Mouse (Mus musculus) ovary, postnatal 14 days (tissue): Measurements from ENCODE around the gene Cspg4.
A peak's percentile ranks its signal among the peaks of the same experiment; 100 is the strongest.
"Not testable (repeated sequence)": the region's sequence is repeated elsewhere in the genome, so short reads cannot be mapped to it uniquely, and the experiment has no call there.

Source experiments
- DNase-seq: peaks from one replicate; pipeline ENCODE4 v3.0.0; 2022; ENCODE audit warnings: low spot score

Gene Cspg4

DNA sequence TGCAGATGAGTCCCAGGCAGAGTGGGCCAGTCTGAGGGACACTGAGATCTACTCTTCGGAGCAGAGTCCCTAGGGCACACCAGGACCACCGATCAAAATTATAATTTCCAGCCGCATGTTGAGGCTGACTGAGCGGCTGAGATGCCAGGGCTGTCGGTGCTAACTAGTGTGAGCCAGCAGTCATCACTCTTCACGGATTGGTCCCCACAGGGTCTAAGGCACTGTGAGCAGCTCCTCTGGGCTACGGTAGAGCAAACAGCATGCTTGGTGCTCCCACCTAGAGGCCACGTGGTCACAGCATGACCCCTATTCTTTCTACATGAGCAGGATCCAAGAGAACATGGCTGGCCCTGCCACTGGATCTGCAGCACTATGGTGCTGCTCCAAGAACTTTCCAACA is 28.5 kb downstream of the Cspg4 start:
- no peak for DNase-seq

DNA sequence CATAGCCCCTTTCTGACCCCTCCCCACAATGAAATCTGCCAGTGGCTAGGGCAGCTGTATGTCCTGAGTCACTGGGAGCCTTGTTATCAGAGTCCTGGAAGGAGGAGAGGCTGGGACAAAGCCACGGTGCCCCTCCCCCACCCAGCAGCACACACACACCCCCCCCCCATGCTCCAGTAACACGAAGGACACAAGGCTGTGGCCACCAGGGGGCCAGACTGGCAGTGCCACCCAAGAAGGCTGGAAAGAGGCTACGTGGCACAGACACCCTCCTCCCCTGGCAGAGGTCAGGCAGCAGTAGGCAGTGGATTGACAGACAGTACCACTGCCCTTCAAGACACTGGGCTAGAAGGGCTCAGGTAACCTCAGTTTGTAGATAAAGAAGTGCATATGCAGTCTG is 29.2 kb downstream of the Cspg4 start:
- no peak for DNase-seq

DNA sequence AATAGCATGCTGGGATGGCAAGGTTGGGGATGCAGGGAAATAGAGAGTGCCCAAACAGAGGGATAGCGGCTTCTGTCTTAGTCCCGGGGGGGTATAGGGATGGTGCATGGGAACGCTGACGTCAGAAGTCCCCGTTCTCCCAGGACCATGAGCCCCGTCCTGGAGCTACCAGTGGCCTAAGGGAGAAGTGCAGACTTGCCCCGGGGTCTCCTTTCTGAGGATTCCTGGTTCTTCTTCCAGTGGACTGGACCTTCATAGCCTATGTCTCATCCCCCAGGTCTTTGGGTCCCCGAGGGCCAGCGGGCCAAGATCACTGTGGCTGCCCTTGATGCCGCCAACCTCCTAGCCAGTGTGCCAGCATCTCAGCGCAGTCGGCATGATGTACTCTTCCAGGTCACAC is 31.9 kb downstream of the Cspg4 start:
- DNase-seq: no peak

DNA sequence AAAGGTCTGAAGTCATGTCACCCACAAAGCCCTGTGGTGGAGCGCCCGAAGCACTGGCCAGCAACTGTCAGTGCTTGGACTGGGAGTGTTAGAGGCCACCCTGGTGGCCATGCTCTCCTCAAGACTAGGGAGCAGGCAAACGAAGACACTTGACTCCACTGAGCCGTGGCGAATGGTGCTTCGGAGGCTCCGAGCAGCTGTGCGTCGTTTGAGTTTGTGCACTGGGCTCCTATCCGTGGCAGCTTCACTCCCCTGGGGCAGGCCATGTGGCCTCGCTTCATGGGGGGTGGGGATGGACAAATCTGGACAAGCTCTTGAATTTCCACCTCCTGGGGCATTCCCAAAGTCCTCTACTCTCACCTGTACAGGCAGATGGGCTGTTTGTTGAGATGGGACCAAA is 34.6 kb downstream of the Cspg4 start:
- DNase-seq: no peak

DNA sequence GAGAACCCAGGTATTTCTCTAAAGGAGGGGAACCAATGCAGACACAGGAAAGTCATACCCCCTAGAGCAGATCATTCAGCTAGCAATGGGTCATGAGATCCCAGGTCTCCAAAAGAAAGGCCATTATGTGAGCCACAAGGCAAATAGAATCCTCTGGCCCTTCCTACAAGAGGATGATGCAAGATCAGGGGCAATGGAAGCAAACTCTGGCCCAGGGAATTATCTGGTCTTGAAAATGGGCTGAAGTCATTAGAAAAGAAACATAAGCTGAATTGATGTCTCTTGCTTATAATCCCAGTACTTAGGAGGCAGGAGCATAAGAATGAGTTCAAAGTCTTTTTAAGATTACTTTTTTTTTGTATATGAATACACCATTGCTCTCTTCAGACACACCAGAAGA is 35.2 kb downstream of the Cspg4 start:
- DNase-seq: no peak

DNA sequence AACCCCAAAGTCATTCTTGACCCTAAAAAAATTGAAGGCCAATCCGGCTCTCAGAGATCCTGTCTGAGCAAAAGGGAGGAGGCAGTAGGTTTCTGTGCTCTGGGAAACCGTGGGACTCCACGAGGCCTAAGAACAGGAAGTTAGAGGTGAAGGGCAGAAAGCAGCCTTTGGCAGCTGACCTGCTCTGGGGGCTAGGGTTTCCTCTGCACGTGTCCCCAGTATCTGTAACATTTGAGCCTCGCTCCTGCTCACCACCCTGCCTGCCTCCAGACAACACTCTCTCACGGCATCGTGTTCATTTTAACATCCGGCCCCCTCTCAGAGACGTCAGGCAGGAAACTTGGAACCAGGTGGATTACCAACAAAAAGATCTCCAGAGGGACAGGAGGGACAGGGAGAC is 35.7 kb downstream of the Cspg4 start:
- DNase-seq: no peak

DNA sequence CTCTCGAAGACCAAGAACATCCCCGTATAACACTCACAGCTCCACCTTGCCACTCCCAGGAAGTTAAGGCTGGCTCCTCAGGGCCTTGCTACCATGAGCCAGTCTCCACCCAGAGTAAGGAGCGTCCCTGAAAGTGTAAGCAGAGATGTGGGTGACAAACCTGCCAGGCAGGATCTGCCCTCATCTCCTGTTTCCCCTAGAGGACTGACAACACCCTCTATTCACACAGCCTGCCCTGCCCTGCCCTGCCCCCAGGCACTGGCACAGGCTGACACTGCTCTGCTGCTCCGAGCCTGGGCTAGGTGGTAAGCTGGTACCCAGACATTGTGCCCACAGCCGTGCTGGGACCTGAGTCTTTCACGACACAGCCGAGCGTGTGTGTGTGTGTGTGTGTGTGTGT is 36.4 kb downstream of the Cspg4 start:
- no peak for DNase-seq

DNA sequence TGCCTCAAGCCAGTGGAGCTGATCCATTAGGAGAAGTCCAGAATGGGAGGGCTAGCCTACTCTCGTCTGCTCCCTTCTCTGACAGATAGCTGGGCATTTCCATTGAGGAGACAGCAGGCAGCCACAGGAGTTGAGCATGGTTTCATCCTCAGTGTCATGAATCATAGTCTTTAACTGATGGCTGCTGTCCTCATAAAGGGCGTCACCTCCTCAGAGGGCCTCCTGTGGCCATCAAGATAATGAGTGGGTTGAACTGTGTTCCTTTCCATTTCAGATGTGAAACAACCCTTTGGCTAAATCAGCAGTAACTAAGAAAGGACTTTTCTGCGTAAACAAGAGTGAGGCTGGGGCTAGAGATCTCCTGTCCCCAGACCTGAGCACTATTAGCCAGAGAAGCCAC is 38.8 kb downstream of the Cspg4 start:
- no peak for DNase-seq

DNA sequence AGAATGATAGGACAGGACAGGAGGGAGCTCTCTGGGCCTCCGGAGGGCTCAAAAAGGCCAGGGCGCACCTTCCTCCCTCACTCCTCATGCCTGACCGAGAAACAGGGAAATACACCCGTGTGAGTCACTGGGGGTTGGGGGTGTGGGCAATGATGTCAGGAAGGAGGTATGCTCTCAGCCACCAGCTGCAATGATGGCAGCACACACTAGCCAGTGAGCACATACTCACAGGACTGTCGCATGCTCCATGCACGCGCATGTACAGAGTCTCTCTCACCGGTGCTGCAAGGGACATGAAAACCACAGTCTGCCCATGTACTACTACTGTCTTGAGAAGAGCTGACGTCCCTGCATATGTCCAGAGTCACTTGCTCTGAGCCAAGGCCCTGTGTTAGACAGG is 42.7 kb downstream of the Cspg4 start:
- DNase-seq: no peak

DNA sequence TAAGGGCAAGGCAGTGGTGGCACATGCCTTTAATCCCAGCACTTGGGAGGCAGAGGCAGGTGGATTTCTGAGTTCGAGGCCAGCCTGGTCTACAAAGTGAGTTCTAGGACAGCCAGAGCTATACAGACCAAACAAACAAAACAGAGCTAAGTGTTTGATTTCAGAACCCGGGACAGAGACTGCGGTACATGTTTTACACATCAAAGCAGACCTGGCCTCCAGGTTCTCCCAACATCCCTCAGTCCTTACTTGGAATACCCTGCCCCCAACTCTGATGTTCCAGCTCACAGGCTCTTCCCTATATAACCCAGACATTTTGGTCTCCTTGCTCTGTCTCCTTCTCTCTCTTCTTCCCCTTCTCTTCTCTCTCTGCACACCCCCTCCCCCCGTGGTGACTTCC is 45.2 kb downstream of the Cspg4 start:
- DNase-seq: not testable (repeated sequence)

DNA sequence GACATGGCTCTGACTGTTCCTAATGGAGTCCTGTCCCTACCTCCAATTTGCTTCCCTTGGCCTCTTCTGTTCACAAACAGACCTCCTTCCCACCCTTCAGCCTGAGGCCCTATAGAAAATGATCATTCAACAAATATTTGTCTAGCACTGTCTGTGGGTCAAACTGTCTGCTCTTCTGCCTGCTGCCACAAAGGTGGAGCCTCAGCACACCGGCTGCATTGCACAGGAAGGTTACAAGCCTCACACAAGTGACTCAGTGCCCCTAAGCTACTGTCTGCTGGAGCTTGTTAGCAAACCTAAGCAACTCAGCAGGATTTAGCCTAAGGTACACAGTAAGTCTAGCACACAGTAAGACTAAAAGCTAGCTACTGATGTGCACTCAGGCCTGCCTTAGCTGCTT is 46.2 kb downstream of the Cspg4 start:
- no peak for DNase-seq

DNA sequence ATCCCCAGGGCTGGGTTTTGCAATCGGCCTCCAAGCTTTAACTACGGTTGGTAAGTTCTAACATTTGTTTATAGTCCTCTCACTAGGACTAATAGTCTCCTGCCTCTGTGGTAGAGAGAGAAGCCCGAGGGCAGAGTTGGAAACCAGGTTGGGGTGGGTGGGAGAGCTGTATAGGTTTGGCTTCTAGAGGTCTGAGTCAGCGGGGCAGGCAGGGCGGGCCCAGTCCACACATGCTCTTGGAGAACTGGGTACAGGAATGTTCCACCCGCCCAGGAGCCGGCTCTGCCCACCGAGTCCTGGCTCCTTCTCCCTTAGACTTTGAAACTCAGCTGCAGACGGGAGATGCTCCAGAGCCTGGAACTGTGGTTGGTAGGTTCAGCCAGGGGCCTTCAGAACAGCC is 49.2 kb downstream of the Cspg4 start:
- no peak for DNase-seq

DNA sequence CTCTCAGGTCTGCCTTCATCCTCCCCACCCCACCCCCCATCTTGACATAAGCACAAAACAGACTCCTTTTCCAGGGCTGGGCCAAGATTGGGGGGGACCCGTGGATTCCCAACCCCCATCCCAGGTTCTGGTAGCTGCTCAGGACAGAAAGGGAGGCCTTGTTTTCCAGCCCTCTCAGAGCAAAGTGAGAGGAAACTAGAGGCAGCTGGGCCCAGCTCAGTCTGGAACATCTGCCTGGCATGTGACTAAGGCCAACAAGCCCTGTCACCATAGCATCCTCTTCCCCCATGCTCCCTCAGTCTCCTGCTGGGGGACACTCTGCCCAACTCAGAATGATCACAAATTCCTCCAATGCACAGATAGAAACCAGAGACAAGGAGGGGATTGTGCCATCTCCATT is 50.3 kb downstream of the Cspg4 start:
- no peak for DNase-seq

DNA sequence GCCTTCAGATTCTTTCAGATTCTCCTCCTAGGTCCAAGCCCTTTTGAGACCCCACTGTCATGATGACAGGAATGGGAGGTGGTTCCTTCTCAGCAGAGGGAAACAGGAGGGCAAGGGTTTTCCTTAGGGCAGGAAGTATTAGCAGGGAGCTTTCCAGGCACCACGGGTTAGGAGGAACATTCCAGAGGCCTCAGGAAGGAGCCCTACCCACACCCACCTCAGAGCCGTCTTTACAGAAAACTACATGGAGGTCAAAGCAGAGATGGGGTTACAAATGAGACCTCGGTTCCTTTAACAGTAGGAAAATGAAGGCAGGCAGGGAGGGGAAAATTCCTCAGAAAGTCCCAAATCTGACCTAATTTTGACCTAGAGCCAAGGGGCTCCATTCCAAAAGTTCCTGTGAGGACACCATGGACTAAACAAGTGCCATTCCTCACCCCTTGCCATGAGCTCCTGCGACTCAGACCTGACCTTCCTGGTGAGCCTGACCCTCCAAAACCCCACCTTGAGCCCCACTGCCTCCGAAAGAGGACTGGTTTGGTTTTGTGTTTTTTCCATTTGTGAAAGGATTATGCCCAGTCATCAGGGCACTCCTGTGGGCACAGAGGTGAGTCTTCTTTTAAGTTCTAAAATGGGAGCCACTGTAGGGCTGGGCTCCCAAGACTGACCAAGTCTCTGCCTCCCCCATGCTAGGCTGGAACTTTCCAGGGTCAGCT is 51.0 kb downstream of the Cspg4 start:
- no peak for DNase-seq

DNA sequence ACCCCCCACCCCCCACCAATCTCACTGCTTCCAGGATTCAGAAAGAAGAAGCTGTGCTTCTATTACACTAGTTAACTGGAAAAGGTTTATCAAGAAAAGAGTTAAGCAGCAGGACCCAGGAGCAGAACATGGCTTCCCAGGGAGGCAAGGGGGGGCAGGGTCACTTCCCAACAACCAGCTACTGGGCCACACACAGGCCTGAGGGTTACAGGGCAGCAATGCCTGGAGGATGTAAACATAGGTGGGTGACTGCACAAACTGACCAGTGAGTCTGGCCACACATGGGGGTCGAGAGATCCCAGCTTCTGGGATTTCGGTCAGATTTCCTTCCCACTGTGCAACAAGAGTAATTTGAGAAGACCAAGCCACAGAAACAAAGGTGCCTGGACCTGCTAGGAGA is 52.3 kb downstream of the Cspg4 start:
- DNase-seq: no peak

DNA sequence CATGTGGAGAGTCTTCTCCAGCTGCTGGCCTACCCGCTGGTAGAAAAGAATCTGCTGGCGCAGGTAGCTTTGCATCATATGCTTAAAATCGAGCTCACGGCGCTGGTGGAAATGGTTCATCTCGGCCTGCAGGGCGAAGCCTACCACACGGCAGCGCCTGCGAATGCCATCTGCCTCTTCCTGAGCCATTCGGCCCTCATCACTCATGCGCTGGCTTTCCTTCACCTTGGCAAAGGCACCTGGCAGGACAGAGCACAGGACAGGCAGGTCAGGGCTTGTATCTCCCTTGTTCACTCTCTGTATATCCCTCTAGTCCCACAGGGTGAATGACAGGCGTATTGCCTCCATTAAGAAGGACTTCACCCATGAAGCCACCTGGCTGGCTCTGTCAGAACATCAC is 53.6 kb downstream of the Cspg4 start:
- no peak for DNase-seq

DNA sequence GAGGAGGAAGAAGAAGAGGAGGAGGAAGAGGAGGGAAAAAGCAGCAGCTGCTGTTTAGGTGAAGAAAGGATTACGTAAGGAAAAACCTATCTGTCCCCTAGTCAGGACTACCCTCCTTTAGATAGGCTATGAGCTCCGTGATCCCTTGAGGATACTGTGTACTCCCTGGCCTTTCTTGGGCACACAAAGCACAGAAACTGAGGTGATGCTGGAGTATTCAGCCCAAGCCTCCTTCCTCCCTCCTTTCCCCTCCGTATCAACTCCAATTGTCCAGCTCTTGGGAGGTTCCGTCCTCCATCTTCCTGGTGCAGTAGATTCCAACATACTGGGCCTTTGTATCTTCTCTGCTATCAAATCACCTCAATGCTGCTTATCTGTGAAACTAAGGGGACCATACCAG is 57.9 kb downstream of the Cspg4 start:
- no peak for DNase-seq

DNA sequence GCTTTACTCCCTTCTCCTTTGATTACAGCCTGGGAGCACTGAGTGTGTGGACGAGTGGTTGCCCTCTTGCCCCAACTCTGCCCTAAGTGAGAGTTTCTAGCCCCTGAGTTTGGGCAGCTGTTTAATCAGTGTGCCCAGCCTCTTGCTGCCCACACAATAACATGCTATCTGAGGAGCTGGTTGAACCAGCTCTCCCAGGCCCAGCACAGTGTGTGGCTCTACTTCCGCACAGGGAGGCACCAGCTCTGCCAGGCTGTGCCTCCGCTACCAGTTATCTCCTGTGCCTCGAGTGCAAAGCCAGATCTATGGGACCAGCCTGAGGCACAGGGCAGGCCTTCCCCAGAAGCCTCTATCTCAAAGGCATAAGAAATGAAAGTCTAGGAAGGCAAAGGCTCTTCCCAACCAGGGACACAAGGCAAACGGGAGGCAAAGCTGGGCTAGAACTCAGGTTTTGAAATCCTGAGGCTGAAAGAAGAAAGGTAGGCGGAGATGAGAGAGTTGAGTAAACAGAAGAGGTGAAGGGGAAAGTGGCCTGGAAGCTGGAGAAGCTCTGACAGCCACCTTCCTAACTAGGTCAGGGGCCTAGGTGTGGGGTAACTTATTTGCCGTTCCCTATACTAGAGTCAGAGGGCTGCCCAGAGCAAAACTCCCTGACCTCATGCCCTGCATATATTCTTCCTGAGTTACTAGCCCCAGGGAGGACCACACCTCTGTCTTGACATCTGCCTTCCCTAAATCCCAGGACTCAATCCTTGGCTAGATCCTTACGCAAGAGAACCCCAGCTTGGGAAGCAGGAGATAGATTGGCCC is 59.2 kb downstream of the Cspg4 start:
- DNase-seq: no peak

DNA sequence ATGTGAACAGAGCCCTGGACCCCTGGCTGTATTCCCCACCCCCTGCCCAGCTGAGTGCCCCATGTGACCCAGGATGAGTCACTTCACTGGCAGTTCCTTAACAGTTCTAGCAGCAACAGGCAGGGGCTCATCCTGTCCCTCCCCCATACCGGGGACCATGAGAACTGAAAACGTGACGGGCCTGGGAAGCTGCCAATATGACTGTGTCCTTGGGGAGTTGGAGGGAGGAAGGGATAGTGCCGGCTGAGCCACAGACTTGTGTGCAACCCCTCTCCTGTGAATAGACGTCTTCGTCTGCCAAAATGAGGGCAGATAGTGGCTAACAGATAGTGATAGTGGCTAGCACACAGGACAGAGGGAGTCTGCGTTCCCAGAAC is 59.8 kb downstream of the Cspg4 start:
- peak; percentile 79 for DNase-seq

DNA sequence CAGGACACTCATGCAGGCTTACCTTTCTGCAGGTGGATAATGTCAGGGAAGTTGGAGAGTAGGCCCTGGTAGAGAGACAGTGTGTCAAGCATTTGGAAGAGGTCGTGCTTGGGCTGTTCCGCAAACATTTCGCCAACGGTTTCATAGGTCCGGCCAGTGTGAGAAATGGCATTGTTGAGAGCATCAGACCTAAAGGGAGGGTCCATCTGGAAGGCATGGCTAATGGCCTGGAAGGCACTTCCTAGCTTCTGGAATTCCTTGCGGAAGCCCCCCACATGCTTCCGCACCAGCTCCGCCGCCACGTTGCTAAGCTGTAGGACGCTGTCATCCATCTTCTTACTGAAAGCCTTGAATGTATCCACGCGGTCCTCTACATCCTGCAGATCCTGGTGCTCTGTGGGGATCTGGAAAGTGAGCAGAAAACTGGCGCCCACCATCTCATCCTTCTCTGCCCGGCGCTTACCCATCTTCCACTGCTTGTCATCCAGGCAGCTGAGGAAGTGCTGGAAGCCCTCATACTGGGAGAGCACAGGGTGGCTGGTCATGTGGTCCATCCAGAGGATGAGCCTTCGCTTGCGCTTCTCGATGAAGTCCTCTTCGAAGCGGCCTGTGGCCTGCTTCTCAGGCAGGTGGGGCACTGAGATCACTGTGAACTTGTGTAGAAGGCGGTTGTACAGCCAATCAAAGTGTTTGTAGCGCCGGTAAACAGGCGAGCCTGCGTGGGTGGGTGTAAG is 60.6 kb downstream of the Cspg4 start:
- no peak for DNase-seq

DNA sequence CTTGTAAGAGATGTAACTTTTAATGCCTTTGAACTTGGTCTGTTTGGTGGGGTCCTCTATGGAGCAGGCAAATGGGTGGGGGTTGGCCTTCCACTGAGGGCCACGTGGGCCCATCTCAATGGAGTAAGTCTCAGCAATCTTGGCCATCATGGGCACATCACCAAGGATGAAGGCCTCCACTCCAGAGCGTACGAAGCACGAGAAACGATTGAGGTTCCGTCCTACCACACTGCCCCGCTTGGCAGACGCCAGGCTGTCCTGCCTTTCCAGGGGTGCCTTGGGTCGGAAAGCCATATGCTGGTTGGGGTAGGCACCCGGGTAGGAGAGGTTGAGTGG is 61.2 kb downstream of the Cspg4 start:
- DNase-seq: no peak

DNA sequence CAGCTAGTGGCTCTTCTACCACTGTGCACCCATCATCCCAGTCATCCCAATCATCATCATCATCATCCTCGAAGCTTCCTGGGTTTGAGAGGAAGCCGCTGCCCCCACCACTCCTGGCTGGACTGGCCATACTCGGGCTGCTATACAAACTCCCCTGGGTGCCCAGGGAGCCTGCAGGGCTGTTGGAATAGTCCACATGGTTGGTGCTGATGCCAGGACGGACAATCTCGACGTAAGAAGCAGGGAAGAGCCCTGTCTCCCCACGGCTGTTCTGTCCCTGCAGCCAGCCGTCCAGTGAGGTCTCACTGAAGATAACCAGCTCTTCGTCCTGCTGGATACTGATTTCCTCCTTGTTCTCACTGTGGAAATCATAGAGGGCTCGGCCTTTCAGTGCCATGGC is 61.6 kb downstream of the Cspg4 start:
- no peak for DNase-seq
